Mouse (Mus musculus) G1E (cell line): Measurements from ENCODE around the gene Fcho2.

Experiments used
- CTCF ChIP-seq: IDR thresholded peaks from 2 replicates; pipeline ENCODE4 v1.5.1; 2012; ENCODE audit warnings: low read depth, low read length, inconsistent platforms, mixed read lengths
- GATA1 ChIP-seq: IDR thresholded peaks from 2 replicates; pipeline ENCODE4 v1.6.1; 2012; ENCODE audit warnings: borderline replicate concordance, low read length, inconsistent platforms, mixed read lengths

- TF ChIP-seq CTCF, result no peak
- no peak for TF ChIP-seq GATA1
These were observed 91.8 kb downstream of the Fcho2 start for GRCm38 (mm10) chr13:98723430-98723829.
